Mouse (Mus musculus) stomach, embryonic 14.5 days (tissue): ENCODE results near the gene Ubash3b. TPM values are rescaled to one million over a fixed set of nuclear protein-coding genes. Genes with fewer than 3 reads are reported as not detected.
A peak's percentile ranks its signal among the peaks of the same experiment; 100 is the strongest.

Experiments
- ATAC-seq: fragments of 200-750 bp; cut with Nextera tagmentation; 2 replicates; pipeline ENCODE4 v1.8.0; 2017; ENCODE audit warnings: low read depth, moderate TSS enrichment; ENCODE audit not compliant: insufficient number of reproducible peaks, insufficient read depth, low FRiP score
- H3K27ac ChIP-seq: fragments of 300-500 bp; sonication (generic); 2 replicates; pipeline ENCODE4 v1.5.1; 2014; ENCODE audit warnings: mild to moderate bottlenecking, low read length, moderate library complexity, mixed read lengths
- H3K27me3 ChIP-seq: fragments of 300-500 bp; sonication (generic); 2 replicates; pipeline ENCODE4 v1.6.1; 2014; ENCODE audit warnings: low read length, control low read depth, mixed read lengths; ENCODE audit not compliant: control insufficient read depth, insufficient read depth
- H3K36me3 ChIP-seq: fragments of 300-500 bp; sonication (generic); 2 replicates; pipeline ENCODE4 v1.6.1; 2014; ENCODE audit warnings: mild to moderate bottlenecking, control low read depth, low read length, moderate library complexity, mixed read lengths; ENCODE audit not compliant: control insufficient read depth, insufficient read depth
- H3K4me1 ChIP-seq: fragments of 300-500 bp; sonication (generic); 2 replicates; pipeline ENCODE4 v1.6.1; 2014; ENCODE audit warnings: low read length, control low read depth, mixed read lengths; ENCODE audit not compliant: control insufficient read depth, insufficient read depth
- H3K4me2 ChIP-seq: fragments of 300-500 bp; sonication (generic); replicated peaks from 2 replicates; pipeline ENCODE4 v1.6.1; 2014; ENCODE audit warnings: low read depth, low read length, control low read depth
- H3K4me3 ChIP-seq: fragments of 300-500 bp; sonication (generic); 2 replicates; pipeline ENCODE4 v1.5.1; 2014; ENCODE audit warnings: low read depth, low read length, control low read depth
- H3K9ac ChIP-seq: fragments of 300-500 bp; sonication (generic); replicated peaks from 2 replicates; pipeline ENCODE4 v1.6.1; 2014; ENCODE audit warnings: low read depth, mild to moderate bottlenecking, control low read depth, low read length, moderate library complexity, mixed read lengths
- H3K9me3 ChIP-seq: fragments of 300-500 bp; sonication (generic); 2 replicates; pipeline ENCODE4 v1.6.1; 2016; ENCODE audit warnings: low read depth, low read length, control low read depth; ENCODE audit not compliant: control insufficient read depth
- WGBS: fragments of 180-500 bp; shearing (Covaris S2); extraction: QIAGEN DNeasy Blood & Tissue Kit; methylation state at CpG from one replicate; pipeline ENCODE4 v1.1.7; 2014; 5-methylcytosine and 5-hydroxymethylcytosine counted together
- polyA plus RNA-seq: library from polyadenylated mRNA; unstranded; fragments of >200 nt; fragmentation: Nextera tagmentation; extraction: Ambion mirVana; gene quantifications from 2 replicates; pipeline ENCODE4 v1.2.1, GENCODE M21; 2014

Gene Ubash3b
- polyA plus RNA-seq, 1 experiment from 2014 or later: 3.7 TPM

DNA sequence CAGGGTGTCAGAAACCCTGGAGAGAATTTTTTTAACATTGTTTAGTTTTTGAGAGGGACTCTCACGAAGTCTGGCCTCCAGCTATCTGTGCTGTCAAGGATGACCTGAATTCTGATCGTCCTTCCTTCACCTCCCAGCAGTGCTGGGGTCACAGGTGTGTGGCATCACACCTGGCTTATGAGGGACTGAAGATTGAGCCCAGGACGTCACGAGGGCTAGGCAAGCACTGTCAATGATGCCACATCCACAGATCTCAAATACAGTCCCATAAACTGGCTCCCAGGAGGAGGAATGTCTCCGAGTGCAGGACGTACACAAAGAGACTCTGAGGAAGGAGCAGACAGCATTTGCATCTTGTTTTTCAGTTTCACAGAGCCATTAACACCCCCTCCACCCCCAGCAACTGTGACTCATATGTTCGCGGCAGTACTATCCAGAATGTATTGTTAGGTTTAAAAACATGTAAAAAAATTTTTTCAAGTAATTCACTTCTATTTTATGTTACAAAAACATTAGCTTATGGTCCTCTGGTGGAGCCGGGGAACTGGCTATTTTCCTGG lies 30.2 kb upstream of the Ubash3b start:
- H3K27ac ChIP-seq: no peak overlapping the region
- no peak for ATAC-seq

DNA sequence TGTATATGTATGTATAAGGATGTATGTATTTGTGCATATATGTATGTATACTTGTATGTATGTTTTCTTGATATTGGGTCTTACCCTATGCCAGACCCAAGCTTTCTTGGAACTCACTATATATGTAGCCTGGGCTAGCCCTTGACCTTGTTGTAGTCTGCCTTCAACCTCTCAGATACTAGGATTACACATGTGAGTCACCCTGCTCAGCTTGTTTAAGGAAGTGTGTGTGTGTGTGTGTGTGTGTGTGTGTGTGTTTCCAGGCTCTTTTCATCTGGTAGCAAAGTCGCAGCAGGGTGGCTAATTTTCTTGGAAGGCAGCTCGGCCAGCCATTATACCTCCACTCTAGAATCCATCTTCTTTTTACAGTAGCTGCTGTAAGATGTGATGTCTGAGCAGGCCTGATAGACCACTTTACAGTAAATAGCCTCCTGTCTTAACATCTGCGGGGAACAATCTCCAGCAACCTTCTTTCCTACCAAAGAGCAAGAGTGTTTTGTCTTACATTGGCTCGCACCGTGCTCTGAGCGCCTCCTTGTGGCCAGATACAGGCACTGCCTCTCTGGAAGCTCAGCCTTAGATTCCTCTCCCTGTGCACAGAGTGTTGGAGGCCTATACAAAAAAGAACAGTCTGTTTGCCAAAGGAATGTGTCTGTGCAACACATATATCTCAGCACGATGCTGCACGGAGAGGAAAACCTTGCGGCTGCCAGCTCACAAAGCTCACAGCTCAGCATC lies 29.4 kb upstream of the Ubash3b start:
- Histone ChIP-seq H3K4me2 (no peak overlapping the region), H3K4me3 (no peak overlapping the region), H3K36me3 (no peaks in the 10 kb centered on the region), H3K9ac (no peak overlapping the region), H3K9me3 (no peaks in the 10 kb centered on the region), H3K27ac (no peak overlapping the region), H3K4me1 (no peaks in the 10 kb centered on the region), H3K27me3 (no peaks in the 10 kb centered on the region)
- 0 out of 2 replicates have a peak, but pooled peaks have one; percentile 29 for ATAC-seq
- 22% methylated on average over 9 of the region's 9 CpGs for WGBS

More for the DNA sequence above, 30.2 kb upstream of the Ubash3b start:
- H3K27me3 ChIP-seq: no peaks in the 10 kb centered on the region
- H3K4me3 ChIP-seq: no peak overlapping the region
- no peaks in the 10 kb centered on the region for H3K4me1 ChIP-seq
- WGBS: 72% methylated on average over 9 of the region's 9 CpGs
- no peak overlapping the region for H3K4me2 ChIP-seq
- no peaks in the 10 kb centered on the region for H3K36me3 ChIP-seq
- H3K9ac ChIP-seq: no peak overlapping the region
- no peaks in the 10 kb centered on the region for H3K9me3 ChIP-seq

DNA sequence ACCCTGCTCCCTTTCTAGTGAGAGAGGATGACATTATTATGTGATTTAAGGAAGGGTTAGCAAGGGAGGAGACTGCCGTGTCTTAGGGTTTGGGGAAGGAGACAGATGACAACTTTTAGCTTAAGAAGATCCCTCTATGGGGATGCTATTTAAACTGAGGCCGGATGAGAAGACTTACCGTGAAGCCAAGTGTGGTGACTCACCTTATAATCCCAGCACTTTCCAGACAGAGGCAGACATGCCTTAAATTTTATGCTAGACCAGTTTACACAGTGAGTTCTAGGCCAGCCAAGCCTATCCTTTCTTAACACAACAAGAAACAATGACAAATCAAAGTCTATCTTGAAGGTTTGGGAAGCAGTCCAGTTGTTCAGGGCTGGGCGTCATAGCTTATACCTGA lies 26.4 kb upstream of the Ubash3b start:
- Histone ChIP-seq H3K27ac (no peak overlapping the region), H3K9ac (no peak overlapping the region), H3K4me3 (no peak overlapping the region), H3K4me2 (no peak overlapping the region), H3K27me3 (no peaks in the 10 kb centered on the region), H3K4me1 (0 out of 2 replicates have a peak, but pooled peaks cover 3% of the 10 kb centered on the region), H3K36me3 (no peaks in the 10 kb centered on the region), H3K9me3 (no peaks in the 10 kb centered on the region)
- no peak for ATAC-seq
- WGBS: 77% methylated on average over 4 of the region's 4 CpGs

DNA sequence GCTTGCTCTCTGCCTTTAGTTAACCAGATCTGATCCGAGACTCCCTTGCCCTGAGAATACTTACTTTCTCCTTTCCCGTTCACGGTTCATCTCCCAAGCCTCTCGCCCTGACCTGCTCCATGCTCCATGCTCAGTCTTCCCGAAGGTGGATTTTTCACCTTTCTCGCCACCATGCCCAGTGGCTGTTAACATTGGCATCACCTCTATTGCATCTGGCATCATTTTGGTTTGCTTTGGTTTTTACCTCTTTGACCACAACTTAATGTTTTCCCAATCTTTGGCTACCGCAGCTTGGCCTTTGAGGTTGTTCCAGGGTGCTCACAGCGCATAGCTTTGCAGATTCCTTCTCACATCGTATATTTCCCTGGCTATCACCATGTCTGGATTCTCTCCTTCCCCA lies 26.0 kb upstream of the Ubash3b start:
- WGBS: 92% methylated on average over 9 of the region's 9 CpGs
- Histone ChIP-seq H3K4me1 (0 out of 2 replicates have a peak, but pooled peaks cover 3% of the 10 kb centered on the region), H3K27me3 (no peaks in the 10 kb centered on the region), H3K36me3 (no peaks in the 10 kb centered on the region), H3K4me2 (no peak overlapping the region), H3K9ac (no peak overlapping the region), H3K27ac (no peak overlapping the region), H3K4me3 (no peak overlapping the region), H3K9me3 (no peaks in the 10 kb centered on the region)
- no peak for ATAC-seq

DNA sequence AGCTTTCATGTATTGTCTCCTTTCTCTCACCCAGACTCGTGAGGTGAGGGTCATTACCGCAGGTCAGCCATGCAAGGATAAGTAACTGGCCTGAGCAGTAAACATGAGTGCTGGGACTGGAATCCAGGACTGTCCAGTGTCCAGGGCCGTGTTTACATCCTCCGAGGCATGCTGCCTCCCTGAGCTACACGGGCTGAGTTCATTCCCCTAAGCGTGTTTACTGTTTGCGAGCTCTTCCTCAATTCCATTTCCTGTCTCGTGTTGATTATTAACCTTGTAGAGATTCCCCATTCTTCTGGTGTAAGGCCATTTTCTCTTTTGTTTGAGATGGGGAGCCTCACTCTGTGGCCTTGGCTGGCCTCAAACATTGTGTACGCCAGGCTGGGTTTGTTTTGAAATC lies 23.8 kb upstream of the Ubash3b start:
- Histone ChIP-seq H3K27me3 (no peaks in the 10 kb centered on the region), H3K27ac (no peak overlapping the region), H3K9me3 (no peaks in the 10 kb centered on the region), H3K4me2 (no peak overlapping the region), H3K9ac (no peak overlapping the region), H3K36me3 (no peaks in the 10 kb centered on the region), H3K4me1 (0 out of 2 replicates have a peak, but pooled peaks cover 3% of the 10 kb centered on the region), H3K4me3 (no peak overlapping the region)
- WGBS: 44% methylated on average over 9 of the region's 9 CpGs
- no peak for ATAC-seq

DNA sequence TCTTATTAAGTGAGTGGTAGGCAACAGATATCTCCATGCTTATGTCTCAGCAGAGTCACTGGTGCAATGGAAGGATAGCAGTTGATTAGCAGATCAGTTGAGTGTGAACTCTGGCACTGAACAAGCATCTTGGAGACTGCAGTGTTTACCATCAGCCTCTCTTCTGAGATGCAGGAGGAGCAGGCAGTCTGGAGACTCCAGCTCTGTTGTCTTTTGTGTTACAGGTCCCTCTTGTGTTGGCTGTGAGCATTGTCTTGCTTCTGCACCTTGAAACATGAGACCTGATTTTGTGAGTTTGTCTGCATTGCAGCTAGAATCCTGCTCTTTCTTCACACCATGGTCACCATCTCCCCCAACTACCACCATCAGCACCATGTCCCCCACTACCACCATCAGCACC lies 21.1 kb upstream of the Ubash3b start:
- H3K4me1 ChIP-seq: 0 out of 2 replicates have a peak, but pooled peaks cover 3% of the 10 kb centered on the region
- H3K27ac ChIP-seq: no peak overlapping the region
- no peak for ATAC-seq
- H3K4me3 ChIP-seq: no peak overlapping the region
- H3K4me2 ChIP-seq: no peak overlapping the region
- no peak overlapping the region for H3K9ac ChIP-seq
- H3K9me3 ChIP-seq: no peaks in the 10 kb centered on the region
- no peaks in the 10 kb centered on the region for H3K27me3 ChIP-seq
- no peaks in the 10 kb centered on the region for H3K36me3 ChIP-seq

DNA sequence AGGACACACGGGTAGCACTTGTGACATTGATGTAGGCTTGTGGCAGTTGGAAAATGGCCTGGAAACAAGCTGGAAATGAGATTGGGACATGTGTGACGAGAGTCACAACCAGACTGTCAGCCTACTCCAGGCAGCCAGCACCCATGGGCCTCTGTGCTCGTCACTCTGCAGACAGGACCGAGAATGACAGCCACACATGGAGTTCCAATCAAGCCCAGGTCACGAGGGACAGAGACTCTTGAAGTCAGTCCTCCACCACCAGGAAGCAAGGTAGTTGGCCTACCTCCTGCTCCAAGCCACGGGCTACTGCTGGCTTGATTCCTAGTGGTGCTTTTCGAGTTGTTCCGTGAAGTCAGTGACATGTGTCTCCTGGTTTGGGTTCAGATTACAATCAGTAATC lies 20.3 kb upstream of the Ubash3b start:
- Histone ChIP-seq H3K4me1 (0 out of 2 replicates have a peak, but pooled peaks cover 3% of the 10 kb centered on the region), H3K27ac (no peak overlapping the region), H3K4me2 (no peak overlapping the region), H3K9ac (no peak overlapping the region), H3K4me3 (no peak overlapping the region), H3K36me3 (no peaks in the 10 kb centered on the region), H3K9me3 (no peaks in the 10 kb centered on the region), H3K27me3 (no peaks in the 10 kb centered on the region)
- 74% methylated on average over 8 of the region's 8 CpGs for WGBS
- ATAC-seq: no peak

DNA sequence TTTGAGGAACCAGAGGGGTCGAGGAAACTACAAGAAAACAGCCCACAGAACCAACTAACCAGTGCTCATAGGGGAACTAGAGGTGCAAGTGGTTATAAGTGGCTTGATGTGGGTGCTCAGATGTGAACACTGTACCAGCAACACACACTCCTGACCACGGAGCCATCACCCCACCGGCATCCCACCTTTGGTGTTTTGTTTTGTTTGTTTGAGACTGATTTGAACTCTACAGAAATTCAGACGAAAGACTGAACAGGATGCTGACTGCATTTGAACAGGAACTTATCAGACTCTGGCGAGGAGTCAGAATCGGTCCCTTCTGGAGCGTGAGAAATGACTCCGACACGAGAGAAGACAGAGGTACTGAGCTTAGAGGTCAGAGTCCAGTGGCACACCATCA lies 19.9 kb upstream of the Ubash3b start:
- no peak for ATAC-seq
- Histone ChIP-seq H3K9ac (no peak overlapping the region), H3K4me1 (0 out of 2 replicates have a peak, but pooled peaks cover 3% of the 10 kb centered on the region), H3K36me3 (no peaks in the 10 kb centered on the region), H3K27me3 (no peaks in the 10 kb centered on the region), H3K9me3 (no peaks in the 10 kb centered on the region), H3K4me3 (no peak overlapping the region), H3K27ac (no peak overlapping the region), H3K4me2 (no peak overlapping the region)
- WGBS: 80% methylated on average over 9 of the region's 9 CpGs
